Mouse (Mus musculus): ENCODE measurements around the gene Ercc6l. TPM values are rescaled to one million over a fixed set of nuclear protein-coding genes. Genes with fewer than 3 reads are reported as not detected.
"Not testable (repeated sequence)": the region's sequence is repeated elsewhere in the genome, so short reads cannot be mapped to it uniquely, and the experiment has no call there.

Gene Ercc6l
- total RNA-seq, 2 experiments from 2014 or later = 6.3 to 7.4 TPM

DNA sequence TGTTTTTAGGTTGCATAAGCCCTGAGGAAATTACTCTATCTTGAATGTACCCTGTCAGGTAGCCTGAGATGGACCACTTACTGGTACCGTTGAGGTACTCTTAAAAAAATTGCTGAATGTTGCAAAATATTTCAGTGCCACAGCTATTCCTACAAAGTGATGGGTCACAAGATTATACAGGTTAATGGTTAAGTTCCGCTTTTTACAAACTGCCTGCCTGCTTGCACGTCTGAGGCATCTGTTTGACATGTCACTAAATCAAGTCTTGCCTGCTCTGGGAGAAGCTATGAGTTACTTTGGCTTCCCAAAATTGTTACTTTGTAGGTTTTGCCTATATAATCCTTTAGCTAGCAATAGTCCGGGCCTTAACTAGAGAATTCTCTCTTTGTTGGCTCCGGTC lies 47.5 kb downstream of the Ercc6l start:
- DNase-seq = not testable (repeated sequence)

GRCm38 (mm10) chrX:102103830-102104229 lies 53.1 kb downstream of the Ercc6l start:
- not testable (repeated sequence) for DNase-seq

DNA sequence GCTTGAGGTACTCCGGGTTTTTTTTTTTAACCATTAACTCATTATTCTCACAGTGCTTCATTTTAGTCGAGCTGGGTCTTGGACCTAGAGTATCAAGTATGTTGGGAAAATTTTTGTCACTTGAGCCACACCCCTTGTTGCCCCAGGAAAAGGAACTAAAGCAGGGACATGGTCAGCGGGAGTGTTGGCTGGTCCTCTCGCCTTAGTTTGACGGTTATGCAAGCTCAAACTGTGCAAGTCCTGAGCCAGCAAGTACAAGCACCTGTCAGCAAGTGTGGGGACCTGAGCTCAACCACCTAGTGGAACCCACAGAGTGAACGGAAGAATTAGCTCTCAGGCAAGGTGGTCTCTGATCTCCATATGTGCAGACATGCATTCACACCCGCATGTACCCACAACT lies 55.0 kb downstream of the Ercc6l start:
- no peak for DNase-seq

GRCm38 (mm10) chrX:102094381-102094904 lies 62.4 kb downstream of the Ercc6l start:
- DNase-seq = no peak

Other genes with a start within 250 kb of the Ercc6l start
- gene Rtl5, start 85.8 kb downstream of the Ercc6l start, total RNA-seq (2021) = 1 to 10 TPM; 3.9 to 4.2 TPM
- 10 to 100 TPM; 19.8 to 26.9 TPM for gene Pin4, start 37.6 kb downstream of the Ercc6l start, total RNA-seq (2021)
- 1,000 to 10,000 TPM; 1,029 to 1,222 TPM for gene Rps4x, start 32.3 kb upstream of the Ercc6l start, total RNA-seq (2021)
- 10 to 100 TPM; 64.2 to 67.5 TPM for gene Cited1, start 95.1 kb upstream of the Ercc6l start, total RNA-seq (2021)

Measured in heart, postnatal 4 days (tissue).